Mouse (Mus musculus) heart, postnatal 10 days (tissue): Measurements from ENCODE around the gene Chrna3. TPM values are rescaled to one million over a fixed set of nuclear protein-coding genes. Genes with fewer than 3 reads are reported as not detected.
A peak's percentile ranks its signal among the peaks of the same experiment; 100 is the strongest.

ENCODE experiments used
- DNase-seq, 2 experiments: peaks; one replicate each; pipeline ENCODE4 v3.0.0; 2021
- intact Hi-C: fragments of 180-260 bp; cut with DNase I; formaldehyde crosslinking; loops from one replicate; pipeline ENCODE4 v1.15.1; 2025
- total RNA-seq, 2 experiments: library from RNA; stranded (reverse); gene quantifications; 2 replicates each; pipeline ENCODE4 v1.2.3; 2021

Chrna3 gene
- total RNA-seq, 2 experiments from 2014 or later = not detected

DNA sequence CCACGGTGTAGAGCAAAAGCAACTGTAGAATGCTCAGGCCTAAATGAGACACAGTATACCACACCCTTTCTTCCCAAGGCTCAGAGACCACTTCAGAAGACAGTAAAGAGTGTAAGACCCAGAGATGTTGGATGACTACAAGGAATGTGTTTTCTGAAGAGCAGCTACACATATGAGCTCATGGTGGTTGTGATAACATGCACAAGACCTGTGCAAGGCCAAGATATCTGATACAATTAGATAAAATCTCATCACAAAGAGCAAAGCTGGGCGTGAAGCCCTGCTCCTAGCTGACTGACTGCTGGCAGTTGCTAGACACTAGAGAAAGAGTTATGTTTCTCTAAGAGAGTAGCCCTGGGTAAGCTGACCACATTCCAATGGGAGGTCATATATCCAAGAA, 16.7 kb downstream of the Chrna3 start:
- intact Hi-C loops = no loop called here
- DNase-seq = no peak

GRCm38 (mm10) chr9:55003609-55004008, 22.8 kb downstream of the Chrna3 start:
- intact Hi-C loops = no loop called here
- no peak for DNase-seq

DNA sequence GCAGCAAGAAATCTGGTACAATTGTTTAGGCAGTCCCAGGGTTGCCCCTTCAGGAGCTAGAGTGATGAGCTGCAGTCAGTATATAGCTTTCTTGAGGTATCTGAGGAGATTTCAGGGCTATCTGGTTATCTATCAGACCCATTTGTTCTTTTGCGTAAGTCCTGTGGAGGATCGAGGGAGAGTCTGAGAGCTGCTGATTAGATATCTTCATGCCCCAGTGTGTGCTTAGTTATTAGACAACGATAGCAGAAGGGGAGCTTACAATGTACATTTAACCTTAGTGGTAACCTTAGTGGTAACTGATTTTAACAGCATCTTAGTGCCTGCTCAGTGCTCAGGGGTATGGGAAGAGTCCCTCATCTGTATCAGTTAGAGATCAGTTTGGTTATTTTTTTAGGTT, 30.7 kb downstream of the Chrna3 start:
- intact Hi-C loops = no loop called here
- DNase-seq = no peak

GRCm38 (mm10) chr9:54994381-54994780, 32.0 kb downstream of the Chrna3 start:
- intact Hi-C loops = no loop called here
- no peak for DNase-seq

DNA sequence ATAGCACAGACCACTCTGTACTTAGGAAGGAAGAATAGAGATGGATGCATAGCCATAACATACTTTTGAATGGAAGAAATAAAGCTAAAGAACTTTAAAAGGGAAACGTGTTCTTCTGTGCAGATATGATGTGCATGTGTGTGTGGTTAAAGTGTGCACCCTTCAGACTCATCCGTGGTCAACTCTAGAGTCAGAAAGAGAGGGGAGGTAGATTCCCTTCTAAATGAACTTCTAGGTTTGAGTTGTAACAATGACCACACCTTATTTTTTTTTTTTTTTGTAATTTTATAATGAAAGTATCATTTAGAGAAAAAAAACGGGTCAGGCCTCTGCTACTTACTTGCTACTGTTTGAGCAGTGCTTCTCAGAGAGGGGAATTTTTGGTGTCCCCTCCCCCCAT, 36.0 kb downstream of the Chrna3 start:
- DNase-seq = no peak
- intact Hi-C loops = no loop called here

DNA sequence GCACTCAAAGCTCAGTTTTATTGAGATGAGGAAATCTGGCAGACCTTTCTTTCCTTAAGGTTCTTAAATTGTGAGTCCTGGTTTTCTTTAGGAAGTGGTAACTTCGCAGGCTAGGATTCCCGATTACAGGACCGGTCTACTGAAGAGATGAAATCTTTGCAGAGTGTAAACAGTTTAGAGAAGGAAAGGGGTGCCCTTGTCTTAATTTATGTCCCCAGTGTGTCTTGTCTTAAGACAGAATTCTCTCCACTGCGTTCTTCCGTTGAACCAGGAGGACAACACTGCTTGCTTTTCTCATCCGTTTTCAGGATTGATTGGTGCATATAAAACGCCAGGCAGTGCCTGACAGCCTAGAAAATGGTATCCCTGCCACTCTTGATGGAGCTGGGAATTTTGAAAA, 44.0 kb downstream of the Chrna3 start:
- intact Hi-C loops = no loop called here

DNA sequence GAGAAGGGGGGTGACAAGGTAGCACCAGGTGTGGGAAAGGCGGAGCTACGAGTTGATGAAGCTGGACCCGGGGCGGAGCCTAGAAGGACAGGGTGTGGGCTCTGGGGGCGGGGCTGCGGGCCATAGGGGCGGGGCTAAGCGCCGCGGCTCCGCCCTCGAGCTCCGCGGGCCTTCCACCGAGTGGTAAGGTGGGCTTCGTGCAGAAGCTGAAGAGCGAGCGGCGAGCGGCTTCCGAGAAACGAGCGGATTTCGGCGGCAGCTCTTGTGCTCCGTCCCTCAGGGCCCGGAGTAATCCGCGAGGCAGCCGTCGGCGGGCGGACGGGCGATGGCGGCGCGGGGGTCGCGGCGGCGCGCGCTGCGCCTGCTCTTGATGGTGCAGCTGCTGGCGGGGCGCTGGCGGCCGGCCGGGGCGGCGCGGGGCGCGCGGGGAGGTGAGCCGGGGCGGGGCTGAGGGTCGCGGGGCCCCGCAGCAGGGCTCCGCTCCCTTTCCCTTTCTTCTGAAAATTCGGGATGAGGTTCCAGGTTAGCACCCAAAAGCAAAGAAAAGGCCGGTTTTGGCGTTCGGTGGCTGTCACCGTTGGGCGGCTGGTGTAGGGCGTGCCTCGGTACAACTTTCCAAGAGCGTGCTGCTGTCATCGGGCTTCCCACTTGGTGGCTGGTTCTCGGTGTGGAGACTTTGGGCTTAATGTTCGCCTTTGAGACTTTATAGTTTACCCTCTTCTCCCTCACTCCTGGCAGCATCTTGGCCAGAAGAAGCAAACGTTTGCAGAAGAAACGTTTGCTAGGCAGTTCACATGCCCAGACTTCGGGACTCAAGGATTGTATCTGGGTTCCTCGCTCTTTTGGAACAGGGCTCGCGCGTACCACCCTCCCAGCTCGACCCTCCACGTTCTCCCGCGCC, 44.8 kb downstream of the Chrna3 start:
- intact Hi-C loops = no loop called here
- peak in 1 of 2 experiments; percentile 19 for DNase-seq

More for the DNA sequence above, 44.0 kb downstream of the Chrna3 start:
- DNase-seq = no peak

DNA sequence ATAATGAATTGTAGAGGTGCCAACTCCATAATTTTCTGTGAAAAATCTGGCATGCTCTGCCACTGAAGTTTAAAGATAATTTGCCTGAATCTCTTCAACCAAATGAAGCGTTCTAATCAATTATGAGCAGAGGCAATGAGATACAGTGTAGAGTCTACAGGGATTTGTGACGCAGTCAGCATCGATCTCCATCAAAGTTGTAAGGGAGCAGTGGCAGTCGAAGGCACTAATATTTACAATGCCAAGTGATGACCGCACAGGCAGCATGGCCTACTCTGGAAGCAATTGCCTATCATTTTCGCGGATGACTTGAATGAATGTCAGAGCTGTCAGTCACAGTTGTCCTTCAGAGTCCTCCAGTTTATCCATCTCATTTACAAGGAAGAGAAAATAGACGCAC, 45.7 kb downstream of the Chrna3 start, which contains the start of gene Chrna5:
TSS of gene Chrna5 (plus strand) at position 207 of the 400 bp plus-strand sequence.
- intact Hi-C loops = no loop called here
- no peak for DNase-seq

DNA sequence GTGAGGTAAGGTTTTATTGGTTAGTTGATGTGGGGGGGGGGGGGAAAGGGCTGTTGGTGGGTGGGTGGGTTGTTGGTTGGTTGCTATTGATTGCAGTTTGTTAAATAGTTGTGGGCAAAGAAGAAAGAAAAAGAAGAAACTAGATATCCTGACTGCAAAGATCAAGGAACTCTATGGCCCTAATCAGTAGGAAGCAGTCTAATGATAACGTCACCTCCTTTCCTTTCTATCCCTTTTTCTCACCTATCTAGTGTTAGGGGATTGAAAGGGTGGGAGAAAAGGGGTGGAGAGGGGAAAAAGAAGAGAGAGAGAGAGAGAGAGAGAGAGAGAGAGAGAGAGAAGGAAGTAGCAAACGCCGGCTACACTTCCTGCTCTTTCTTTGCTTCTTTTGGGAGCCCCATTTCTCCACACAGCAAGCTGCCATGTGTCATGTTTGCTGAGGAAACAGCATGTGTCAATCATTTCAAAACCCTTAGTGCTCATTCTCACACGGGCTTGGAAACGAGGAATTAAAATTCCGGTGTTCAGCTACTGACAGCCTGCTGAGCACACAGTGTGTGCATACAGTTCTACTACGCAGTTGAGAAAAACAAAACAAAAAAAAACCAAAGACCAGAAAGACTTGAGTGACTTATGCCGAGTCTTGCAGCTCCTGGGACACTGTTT, 56.3 kb downstream of the Chrna3 start:
- no peak for DNase-seq
- intact Hi-C loops = no loop called here

- intact Hi-C loops = no loop called here
- DNase-seq = no peak
Measured at GRCm38 (mm10) chr9:54963669-54964068, 62.7 kb downstream of the Chrna3 start.

DNA sequence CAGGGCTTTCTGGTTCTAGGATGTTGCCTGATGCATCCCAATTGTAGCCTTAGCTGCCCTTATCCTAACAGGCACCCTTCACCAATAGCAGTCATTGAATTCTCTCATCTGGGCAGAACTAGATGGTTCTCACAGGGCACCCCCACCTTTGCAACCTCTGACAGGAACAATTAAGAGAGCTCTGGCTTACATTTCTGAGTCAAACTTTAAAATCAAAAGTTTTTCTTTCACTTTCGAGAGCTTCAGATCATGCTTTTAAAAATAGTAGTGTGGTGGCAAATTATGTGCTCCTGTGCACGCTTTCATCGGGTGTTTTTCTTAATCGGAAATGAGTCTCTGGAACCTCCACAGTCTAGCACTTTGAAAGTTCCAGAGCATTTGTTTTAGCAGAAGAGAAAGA, 65.3 kb downstream of the Chrna3 start:
- no peak for DNase-seq
- intact Hi-C loops = no loop called here

Other genes starting within 250 kb of the Chrna3 start
- 10 to 100 TPM; 43.7 to 48.7 TPM for gene Ireb2, start 162.8 kb downstream of the Chrna3 start, total RNA-seq
- 1 to 10 TPM; 1.5 to 2.1 TPM for gene Hykk, start 109.3 kb downstream of the Chrna3 start, total RNA-seq
- gene Psma4, start 75.8 kb downstream of the Chrna3 start, total RNA-seq = 100 to 1,000 TPM; 157 to 162 TPM
- gene AY074887, start 75.6 kb downstream of the Chrna3 start, total RNA-seq = not detected
- not detected for gene Chrna5, start 45.7 kb downstream of the Chrna3 start, total RNA-seq
- gene Chrnb4, start 22.2 kb upstream of the Chrna3 start, total RNA-seq = not detected
- gene Ube2q2, start 122.3 kb upstream of the Chrna3 start, total RNA-seq = 10 to 100 TPM; 29.5 to 30.9 TPM
- gene Fbxo22, start 182.4 kb upstream of the Chrna3 start, total RNA-seq = 10 to 100 TPM; 29.4 to 35.3 TPM